Mouse (Mus musculus) erythroblast, embryonic 14.5 days (primary cell): ENCODE measurements at regions not wholly inside any gene's neighbourhood (a gene's known extent, or its start where the extent isn't known, plus 50 kb on each side); places are given as distances from the start of the nearest gene placed in this dataset.

ENCODE experiments used
- H3K27me3 ChIP-seq: 2 replicates; pipeline ENCODE4 v1.6.1; 2012; ENCODE audit warnings: inconsistent platforms; ENCODE audit not compliant: control insufficient read depth
- H3K36me3 ChIP-seq: 2 replicates; pipeline ENCODE4 v1.6.1; 2012; ENCODE audit warnings: mild to moderate bottlenecking, inconsistent platforms; ENCODE audit not compliant: control insufficient read depth
- H3K4me1 ChIP-seq: 2 replicates; pipeline ENCODE4 v1.6.1; 2012; ENCODE audit warnings: inconsistent platforms; ENCODE audit not compliant: control insufficient read depth
- H3K4me3 ChIP-seq: replicated peaks from 2 replicates; pipeline ENCODE3; 2012; ENCODE audit warnings: moderate library complexity, mild to moderate bottlenecking, inconsistent platforms
- H3K9me3 ChIP-seq: 2 replicates; pipeline ENCODE4 v1.6.1; 2012; ENCODE audit warnings: low read length, inconsistent platforms, mixed read lengths; ENCODE audit not compliant: control insufficient read depth
- GATA1 ChIP-seq: IDR thresholded peaks from 2 replicates; pipeline ENCODE4 v1.6.1; 2012; ENCODE audit warnings: low read length, inconsistent platforms, mixed read lengths
- TAL1 ChIP-seq: IDR thresholded peaks from 3 replicates; pipeline ENCODE4 v1.6.1; 2012; ENCODE audit warnings: low read length, inconsistent platforms, mixed read lengths

- H3K36me3 ChIP-seq, result no peaks in the 10 kb centered on the region
- TF ChIP-seq GATA1 (0 out of 2 replicates have a peak, but pooled peaks have one; percentile 21), TAL1 (peak; percentile 31; the same call in 2 of the 3 replicates)
- H3K4me3 ChIP-seq, result no peak overlapping the region
These were observed 141.6 kb upstream of the Marcks start for GRCm38 (mm10) chr10:37280150-37280820.

GRCm38 (mm10) chr10:37279316-37279715 lies 140.6 kb upstream of the Marcks start:
- no peak for TF ChIP-seq TAL1
- no peak for TF ChIP-seq GATA1
- Histone ChIP-seq H3K36me3 (no peaks in the 10 kb centered on the region), H3K27me3 (no peaks in the 10 kb centered on the region), H3K4me3 (no peak overlapping the region), H3K4me1 (peaks cover 23% of the 10 kb centered on the region), H3K9me3 (no peaks in the 10 kb centered on the region)

More at GRCm38 (mm10) chr10:37280150-37280820, 141.6 kb upstream of the Marcks start:
- Histone ChIP-seq H3K9me3 (no peaks in the 10 kb centered on the region), H3K27me3 (no peaks in the 10 kb centered on the region), H3K4me1 (peaks cover 23% of the 10 kb centered on the region)

DNA sequence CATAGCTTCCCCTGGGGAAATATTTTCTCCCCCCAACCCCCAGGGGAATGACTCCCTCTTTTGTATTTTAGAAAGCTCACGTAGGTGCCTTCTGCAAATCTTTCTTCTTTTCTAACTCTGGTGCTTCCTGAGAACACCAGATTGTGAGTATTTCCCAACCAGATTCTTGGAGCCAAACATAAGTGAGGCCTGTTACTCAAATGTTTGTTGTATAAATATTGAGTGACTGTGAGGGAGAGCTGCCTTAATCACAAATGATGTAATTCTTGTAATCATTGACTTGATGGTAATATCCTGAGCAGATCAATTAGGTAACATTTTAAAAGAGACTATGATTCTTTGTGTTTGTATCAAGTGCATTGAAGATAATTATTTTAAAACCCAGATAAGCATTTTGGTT lies 137.1 kb upstream of the Marcks start:
- Histone ChIP-seq H3K27me3 (no peaks in the 10 kb centered on the region), H3K4me3 (no peak overlapping the region), H3K4me1 (peaks cover 17% of the 10 kb centered on the region), H3K9me3 (no peaks in the 10 kb centered on the region), H3K36me3 (no peaks in the 10 kb centered on the region)
- no peak for TF ChIP-seq TAL1
- no peak for TF ChIP-seq GATA1

DNA sequence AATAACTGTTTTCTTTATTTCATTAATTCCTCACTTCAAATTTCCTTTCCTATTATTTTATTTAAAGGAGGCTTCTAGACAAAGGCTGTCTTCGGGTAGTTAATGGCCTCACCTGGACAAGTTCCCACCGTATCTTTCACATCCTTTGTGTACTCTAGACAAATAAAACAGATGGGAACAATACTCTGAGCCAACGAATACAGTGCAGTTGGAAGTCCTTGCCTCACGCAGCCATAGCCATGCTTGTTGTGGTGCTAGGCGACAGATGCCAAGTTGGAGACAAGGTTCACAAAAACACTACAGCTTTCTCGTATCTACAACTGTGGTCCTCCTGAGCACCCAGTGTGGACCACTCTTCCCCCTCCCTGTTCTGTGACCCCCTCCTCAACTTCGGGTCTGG lies 136.6 kb upstream of the Marcks start:
- Histone ChIP-seq H3K9me3 (no peaks in the 10 kb centered on the region), H3K27me3 (no peaks in the 10 kb centered on the region), H3K4me3 (no peak overlapping the region), H3K4me1 (peaks cover 12% of the 10 kb centered on the region), H3K36me3 (no peaks in the 10 kb centered on the region)
- TF ChIP-seq TAL1 (no peak), GATA1 (no peak)

GRCm38 (mm10) chr10:37271967-37272366 lies 133.2 kb upstream of the Marcks start:
- Histone ChIP-seq H3K27me3 (no peaks in the 10 kb centered on the region), H3K36me3 (no peaks in the 10 kb centered on the region), H3K4me1 (no peaks in the 10 kb centered on the region; the same call in 1 of the 2 replicates), H3K9me3 (no peaks in the 10 kb centered on the region), H3K4me3 (no peak overlapping the region)
- TF ChIP-seq GATA1 (no peak), TAL1 (no peak)

DNA sequence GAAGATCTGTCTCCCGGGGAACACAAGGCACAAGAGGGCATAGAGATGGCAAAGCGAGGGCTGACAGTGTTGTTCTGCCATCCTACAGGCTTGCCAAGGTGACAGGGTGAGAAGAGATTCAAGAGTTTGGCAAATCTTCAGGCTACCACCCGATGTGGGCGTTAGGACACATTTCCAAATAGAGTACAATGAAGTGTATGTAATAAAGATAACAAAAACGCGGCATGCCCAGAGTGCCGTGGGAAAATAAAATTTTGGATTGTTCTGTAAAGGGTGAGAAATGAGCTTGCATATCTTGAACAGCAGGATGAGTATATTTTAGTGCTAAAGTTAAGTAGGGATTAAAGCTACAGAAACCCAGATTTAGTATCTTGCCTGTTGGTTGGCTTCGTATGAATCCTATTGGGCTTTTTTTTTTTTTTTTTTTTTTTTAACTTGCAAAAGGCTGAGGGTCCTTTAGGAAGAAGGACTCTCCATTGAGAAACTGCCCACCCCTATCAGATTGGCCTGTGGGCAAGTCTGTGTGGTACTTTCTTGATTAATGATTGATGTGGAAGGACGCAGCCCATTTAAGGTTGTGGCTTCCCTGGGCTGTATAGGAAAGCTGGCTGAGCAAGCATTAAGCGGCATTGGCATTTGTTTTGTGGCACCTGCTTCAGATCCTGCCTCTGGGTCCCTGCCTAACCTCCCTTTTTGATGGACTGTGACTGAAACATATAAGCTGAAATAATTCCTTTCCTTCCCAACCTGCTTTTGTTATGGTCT lies 131.7 kb upstream of the Marcks start:
- H3K4me3 ChIP-seq, result no peak overlapping the region
- no peaks in the 10 kb centered on the region for H3K9me3 ChIP-seq
- TF ChIP-seq TAL1 (no peak), GATA1 (no peak)
- H3K36me3 ChIP-seq, result no peaks in the 10 kb centered on the region
- no peaks in the 10 kb centered on the region for H3K27me3 ChIP-seq
- H3K4me1 ChIP-seq, result no peaks in the 10 kb centered on the region; the same call in 1 of the 2 replicates

- H3K36me3 ChIP-seq, result no peaks in the 10 kb centered on the region
- no peak for TF ChIP-seq TAL1
- no peak for TF ChIP-seq GATA1
- H3K9me3 ChIP-seq, result no peaks in the 10 kb centered on the region
- H3K4me1 ChIP-seq, result no peaks in the 10 kb centered on the region; the same call in 1 of the 2 replicates
- no peak overlapping the region for H3K4me3 ChIP-seq
- no peaks in the 10 kb centered on the region for H3K27me3 ChIP-seq
These were observed 128.2 kb upstream of the Marcks start for GRCm38 (mm10) chr10:37266909-37267308.

DNA sequence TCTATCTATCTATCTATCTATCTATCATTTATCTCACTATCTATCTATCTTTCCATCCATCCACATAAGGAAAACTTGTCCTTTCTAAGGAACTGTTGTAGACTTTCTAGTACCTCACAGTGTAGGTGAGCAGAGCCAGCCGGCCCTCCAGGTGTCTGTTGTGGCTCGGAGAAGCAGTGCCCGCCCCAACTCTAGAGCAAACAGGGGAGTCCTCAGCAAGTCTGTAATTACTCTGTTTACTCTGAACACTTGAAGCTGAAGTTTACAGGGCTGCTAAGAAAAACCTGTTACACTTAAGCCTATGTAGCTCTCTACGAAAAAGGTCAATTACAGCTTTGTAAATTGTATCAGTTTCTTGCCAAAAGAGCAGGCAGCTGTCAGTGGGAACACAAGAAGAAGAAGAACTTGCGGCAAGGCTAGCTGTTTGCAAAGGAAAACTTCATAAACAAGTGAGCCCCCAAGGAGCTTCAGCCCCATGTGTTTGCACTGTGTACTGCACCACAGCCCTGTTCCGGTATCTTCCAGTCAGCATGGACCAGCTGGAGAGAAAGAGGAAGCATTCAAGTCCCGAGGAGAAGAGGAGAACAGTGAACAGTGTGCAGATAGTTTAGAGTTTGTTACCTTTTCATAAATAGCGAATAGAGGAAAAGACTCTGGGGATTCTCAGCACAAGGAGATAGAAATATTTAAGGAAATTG lies 122.2 kb upstream of the Marcks start:
- Histone ChIP-seq H3K9me3 (no peaks in the 10 kb centered on the region), H3K36me3 (no peaks in the 10 kb centered on the region), H3K4me3 (no peak overlapping the region), H3K4me1 (no peaks in the 10 kb centered on the region), H3K27me3 (no peaks in the 10 kb centered on the region)
- TF ChIP-seq TAL1, result no peak
- TF ChIP-seq GATA1, result no peak

DNA sequence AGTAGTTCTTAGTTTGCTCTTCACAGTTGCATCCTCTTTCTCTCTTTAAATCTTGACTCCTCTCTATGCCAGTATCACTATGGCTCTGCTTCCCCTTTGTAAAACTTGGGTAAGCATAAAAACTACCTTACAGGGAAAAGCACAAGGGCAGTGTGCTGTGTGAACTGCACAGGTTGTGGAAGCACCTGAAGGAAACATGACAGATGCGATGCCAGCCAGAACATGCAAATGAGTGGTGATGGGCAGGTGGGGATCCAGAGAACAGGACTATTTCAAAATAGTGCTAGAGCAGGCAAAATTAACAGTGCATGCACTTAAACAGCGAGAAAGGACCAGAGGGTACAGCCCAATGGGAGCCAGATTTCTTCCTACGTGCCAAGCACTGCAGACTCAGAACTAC lies 120.5 kb upstream of the Marcks start:
- Histone ChIP-seq H3K36me3 (no peaks in the 10 kb centered on the region), H3K4me3 (no peak overlapping the region), H3K9me3 (no peaks in the 10 kb centered on the region), H3K27me3 (no peaks in the 10 kb centered on the region), H3K4me1 (no peaks in the 10 kb centered on the region)
- no peak for TF ChIP-seq GATA1
- no peak for TF ChIP-seq TAL1
